Mouse (Mus musculus) thymus, adult 2 months (tissue): ENCODE data around the gene Cadps2. TPM values are rescaled to one million over a fixed set of nuclear protein-coding genes. Genes with fewer than 3 reads are reported as not detected.

Experiments
- DNase-seq: peaks from one replicate; pipeline ENCODE4 v3.0.0; 2021
- H3K27ac ChIP-seq: fragments of 200-500 bp; 2 replicates; pipeline ENCODE4 v1.5.1; 2012; ENCODE audit warnings: low read length, control low read depth; ENCODE audit not compliant: control insufficient read depth, insufficient read depth
- H3K27me3 ChIP-seq: fragments of 200-500 bp; 2 replicates; pipeline ENCODE4 v1.6.1; 2012; ENCODE audit warnings: mild to moderate bottlenecking, low read length, moderate library complexity, mixed read lengths; ENCODE audit not compliant: control insufficient read depth, insufficient read depth
- H3K36me3 ChIP-seq: fragments of 200-500 bp; 2 replicates; pipeline ENCODE4 v1.6.1; 2012; ENCODE audit warnings: mild to moderate bottlenecking, low read length, moderate library complexity; ENCODE audit not compliant: control insufficient read depth, insufficient read depth
- H3K4me1 ChIP-seq: fragments of 200-500 bp; replicated peaks from 2 replicates; pipeline ENCODE4 v1.6.1; 2012; ENCODE audit warnings: low read length; ENCODE audit not compliant: control insufficient read depth, insufficient read depth
- H3K4me3 ChIP-seq: fragments of 200-500 bp; 2 replicates; pipeline ENCODE4 v1.5.1; 2012; ENCODE audit warnings: mild to moderate bottlenecking, low read length, control low read depth, moderate library complexity; ENCODE audit not compliant: control insufficient read depth, insufficient read depth
- CTCF ChIP-seq: fragments of 200-500 bp; IDR thresholded peaks from 2 replicates; pipeline ENCODE4 v1.5.1; 2012; ENCODE audit warnings: mild to moderate bottlenecking, control low read depth, low read length, moderate library complexity, borderline replicate concordance; ENCODE audit not compliant: control insufficient read depth, poor library complexity, insufficient read depth; ENCODE audit errors: extremely low read depth
- POLR2A ChIP-seq: fragments of 200-500 bp; IDR thresholded peaks from 2 replicates; pipeline ENCODE4 v1.6.1; 2012; ENCODE audit warnings: mild to moderate bottlenecking, low read length, control low read depth, moderate library complexity; ENCODE audit not compliant: control insufficient read depth, poor library complexity, insufficient read depth; ENCODE audit errors: extremely low read depth
- WGBS: fragments of 180-500 bp; shearing (Covaris S2); methylation state at CpG from one replicate; pipeline ENCODE4 v1.1.7; 2018; 5-methylcytosine and 5-hydroxymethylcytosine counted together
- polyA plus RNA-seq: library from polyadenylated mRNA; depleted of rRNA; stranded (reverse); fragments of >200 nt; gene quantifications from 2 replicates; pipeline ENCODE4 v1.2.3, GENCODE M21; 2012; rRNA removed

Cadps2 gene
- polyA plus RNA-seq, 1 experiment: 0.86 TPM

DNA sequence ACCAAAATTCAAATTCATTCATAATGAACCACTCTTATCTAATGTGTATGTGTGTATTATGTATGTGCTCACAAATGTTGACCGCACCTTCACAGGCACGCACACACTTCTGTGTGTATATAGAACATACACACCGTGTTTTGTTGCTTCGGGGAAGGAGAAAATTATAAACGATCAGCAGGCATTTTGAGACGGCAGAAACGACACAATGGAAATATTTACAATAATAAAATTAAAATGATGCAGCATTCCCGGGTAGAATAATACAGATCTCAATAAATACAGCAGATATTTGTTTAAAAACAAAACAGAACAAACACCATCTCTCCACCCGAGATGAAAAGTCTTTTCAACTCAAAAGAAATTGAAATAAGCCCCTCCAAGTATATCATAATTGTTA, 594.1 kb downstream of the Cadps2 start:
- no peak overlapping the region for H3K4me3 ChIP-seq
- no peak overlapping the region for H3K27ac ChIP-seq
- 23% methylated on average over 9 of the region's 9 CpGs for WGBS
- TF ChIP-seq CTCF: no peak
- no peak for TF ChIP-seq POLR2A
- no peaks in the 10 kb centered on the region for H3K36me3 ChIP-seq
- peaks cover 5% of the 10 kb centered on the region; the same call in 1 of the 2 replicates for H3K27me3 ChIP-seq
- no peak for DNase-seq
- H3K4me1 ChIP-seq: no peaks in the 10 kb centered on the region

DNA sequence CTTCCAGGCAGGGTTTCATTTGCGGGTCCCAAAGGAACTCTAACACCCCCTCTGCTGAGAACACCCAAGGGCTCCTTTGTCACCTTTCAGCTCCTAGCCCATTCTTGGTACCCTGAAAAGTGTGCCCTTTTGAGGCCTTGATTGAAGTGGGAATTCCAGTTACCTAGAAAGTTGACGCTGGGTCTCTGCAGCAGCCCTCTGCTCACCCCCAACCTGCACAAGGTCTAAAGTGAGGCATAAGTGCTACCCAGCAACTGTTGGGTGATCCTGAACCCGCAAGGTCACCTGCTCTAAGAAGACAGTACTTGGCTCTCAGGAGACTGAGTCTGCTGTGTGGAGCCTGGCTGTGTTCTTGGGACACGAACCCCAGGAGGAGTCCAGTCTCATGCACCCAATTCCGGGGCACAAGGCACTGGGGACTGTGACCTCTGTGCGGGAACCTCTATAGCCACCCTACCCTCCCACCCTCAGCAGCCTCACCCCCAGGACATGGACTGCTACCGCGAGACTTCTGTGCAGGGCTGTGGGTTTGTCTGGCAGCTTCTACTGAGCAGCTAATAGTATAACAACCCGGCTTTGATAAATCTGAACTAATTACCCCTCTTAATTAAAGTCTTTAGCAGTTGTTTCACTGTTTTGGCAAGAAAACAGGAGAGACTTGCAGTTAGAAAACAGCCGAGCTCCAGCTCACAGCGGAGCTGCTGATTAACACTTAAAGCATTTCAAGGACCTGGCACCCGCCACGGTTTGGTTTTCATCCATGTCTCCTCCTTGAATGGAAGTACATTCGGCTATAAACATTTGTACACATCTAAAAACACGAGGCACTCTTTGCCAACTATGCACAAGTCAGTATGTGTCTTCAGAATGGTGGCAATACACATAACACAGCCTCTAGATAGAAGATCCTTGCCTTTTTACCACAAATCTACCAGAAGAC, 595.1 kb downstream of the Cadps2 start:
- H3K27ac ChIP-seq: no peak overlapping the region
- TF ChIP-seq POLR2A (no peak), CTCF (no peak)
- H3K4me1 ChIP-seq: no peaks in the 10 kb centered on the region
- 12% methylated on average over 15 of the region's 15 CpGs for WGBS
- DNase-seq: no peak
- peaks cover 5% of the 10 kb centered on the region; the same call in 1 of the 2 replicates for H3K27me3 ChIP-seq
- no peaks in the 10 kb centered on the region for H3K36me3 ChIP-seq
- H3K4me3 ChIP-seq: no peak overlapping the region

Other genes with a start within 250 kb of the Cadps2 start
- gene Rnf133, start 189.1 kb downstream of the Cadps2 start, polyA plus RNA-seq: not detected in 2 replicates
- not detected in 2 replicates for gene Rnf148, start 184.3 kb downstream of the Cadps2 start, polyA plus RNA-seq
- not detected in 2 replicates for gene Tas2r118, start 130.6 kb upstream of the Cadps2 start, polyA plus RNA-seq